Mouse (Mus musculus) right cerebral cortex, postnatal 25 days (tissue): ENCODE measurements around the gene Rfc4.

Source experiments
- DNase-seq: peaks from one replicate; pipeline ENCODE4 v3.0.0; 2022

Gene Rfc4

DNA sequence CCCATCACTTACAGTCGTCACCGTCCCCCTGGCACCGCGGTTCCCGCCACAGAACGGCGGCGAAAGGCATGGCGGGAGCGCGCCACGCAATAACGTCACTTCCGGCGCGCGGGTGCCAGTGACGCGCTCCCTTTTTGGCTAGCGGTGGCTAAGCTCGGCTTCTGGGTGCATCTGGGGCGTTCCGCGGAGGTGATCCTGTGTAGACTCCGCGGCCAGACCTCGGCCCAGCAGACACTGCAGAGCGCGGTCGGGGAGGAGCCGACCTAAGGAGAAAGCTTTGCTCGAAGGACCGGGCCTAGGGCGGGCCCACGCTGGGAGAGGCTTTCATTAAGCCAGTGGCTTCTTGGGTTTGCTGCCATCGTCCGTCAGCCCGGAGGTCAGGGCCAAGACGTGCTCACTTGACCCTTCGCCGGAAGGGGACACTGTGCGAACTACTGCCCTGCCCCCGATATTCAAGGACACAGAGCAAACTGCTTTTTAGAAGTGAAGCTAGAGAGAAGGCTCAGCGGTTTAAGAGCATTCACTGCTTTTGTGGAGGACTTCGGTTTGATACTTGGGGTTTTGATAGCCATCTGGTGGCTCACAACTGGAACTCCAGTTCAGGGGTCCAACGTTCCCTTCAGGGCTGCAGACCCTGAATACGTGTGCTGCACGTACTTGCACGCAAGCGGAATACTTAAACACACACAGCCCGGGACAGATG lies at the start of gene Rfc4:
TSS of gene Rfc4 (minus strand) at position 65 of the 703 bp plus-strand sequence.
- DNase-seq, result peak; percentile 95

DNA sequence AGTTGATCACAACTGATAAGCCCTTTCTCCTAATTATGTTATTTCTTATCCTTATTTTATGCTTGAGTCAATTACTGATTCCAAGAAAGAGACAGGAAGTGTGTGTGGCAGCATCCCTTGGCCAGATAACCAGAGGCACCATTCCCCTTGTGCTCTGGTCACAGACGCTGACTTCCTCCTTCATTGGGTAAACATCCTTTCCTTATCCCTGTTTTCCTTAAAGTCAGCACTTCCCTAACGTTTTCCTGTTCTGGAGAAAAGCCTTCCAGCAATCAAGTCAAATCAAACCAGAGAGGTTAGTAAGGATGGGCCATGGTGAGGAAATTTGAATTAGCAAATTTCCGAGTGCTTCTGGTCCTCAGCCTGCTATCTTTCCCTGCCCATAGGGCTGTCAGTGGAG lies 48.4 kb upstream of the Rfc4 start:
- no peak for DNase-seq

DNA sequence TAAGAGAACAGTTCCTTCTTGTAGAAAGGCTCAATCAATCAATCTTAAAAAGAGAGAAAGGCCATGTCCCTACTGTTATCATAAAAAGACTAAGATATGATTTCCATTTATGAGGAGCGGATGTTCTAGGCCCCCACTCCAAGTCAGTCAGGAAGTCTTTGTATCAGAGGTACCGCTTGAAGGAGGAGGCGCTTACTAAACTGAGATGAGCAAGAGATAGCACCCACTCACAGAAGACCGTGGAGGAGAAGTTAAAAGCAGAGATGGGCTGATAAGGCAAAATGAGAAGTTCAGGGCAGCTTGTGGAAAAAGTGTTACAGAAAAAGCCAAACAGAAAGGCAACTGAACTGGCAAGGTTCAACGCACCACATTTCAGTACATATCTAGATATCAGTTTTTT lies 47.3 kb upstream of the Rfc4 start:
- DNase-seq, result no peak

DNA sequence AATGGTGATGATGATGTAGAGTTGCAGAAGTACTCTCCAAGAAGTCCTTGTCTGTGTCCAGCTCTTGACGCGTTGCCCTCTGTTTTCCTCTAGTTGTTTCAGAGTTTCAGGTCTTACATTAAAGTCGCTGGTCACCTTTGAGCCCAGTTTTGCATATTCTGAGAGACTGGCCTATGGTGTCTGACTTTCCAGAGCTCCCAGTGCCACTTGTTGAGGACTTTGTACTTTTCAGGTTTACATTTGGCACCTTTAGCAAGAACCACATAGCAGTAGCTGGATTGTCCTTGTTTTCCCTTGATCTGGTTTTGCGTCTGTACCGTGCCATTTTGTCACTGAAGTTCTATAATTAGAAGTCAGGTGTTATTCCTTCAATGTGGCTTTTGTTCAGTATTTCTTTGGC lies 46.4 kb upstream of the Rfc4 start:
- DNase-seq, result no peak

DNA sequence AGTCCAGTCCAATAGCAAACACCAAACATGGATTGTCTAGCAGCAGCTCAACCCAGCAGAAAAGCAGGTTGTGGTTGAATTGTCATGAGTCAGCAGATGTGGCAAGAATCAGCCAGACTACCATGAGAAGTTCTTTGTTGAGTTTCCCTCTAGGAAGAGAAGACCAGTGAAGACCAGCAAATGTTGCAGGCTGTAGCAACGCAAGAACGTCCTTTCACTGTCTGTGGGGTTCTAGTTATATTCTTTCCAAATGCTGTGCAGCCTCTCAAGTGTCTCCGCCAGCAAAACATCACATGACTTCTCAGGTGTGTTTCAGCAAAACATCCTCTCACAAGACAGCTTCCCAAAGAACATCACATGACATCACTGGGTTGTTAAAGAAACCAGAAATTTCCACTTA lies 43.3 kb upstream of the Rfc4 start:
- DNase-seq, result no peak

DNA sequence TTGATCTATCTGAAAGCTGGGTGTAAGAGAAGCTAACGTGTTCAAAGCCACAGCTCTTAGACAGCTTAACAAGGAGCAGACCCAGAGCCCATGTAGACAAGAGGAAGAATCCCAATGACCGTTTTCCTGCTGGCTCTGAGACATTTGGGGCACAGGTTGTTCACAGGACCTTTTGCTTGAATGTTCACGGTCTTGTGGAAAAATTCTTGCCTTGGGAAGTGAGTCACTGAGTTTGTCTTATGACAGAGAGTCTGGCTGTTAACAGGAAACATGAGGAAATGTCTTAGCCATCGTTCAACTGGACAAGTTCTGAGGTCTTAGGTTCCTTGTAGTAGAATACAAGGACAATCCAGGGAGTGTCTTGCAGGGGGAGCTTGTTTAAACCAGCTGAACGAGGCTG lies 39.5 kb upstream of the Rfc4 start:
- DNase-seq, result no peak

DNA sequence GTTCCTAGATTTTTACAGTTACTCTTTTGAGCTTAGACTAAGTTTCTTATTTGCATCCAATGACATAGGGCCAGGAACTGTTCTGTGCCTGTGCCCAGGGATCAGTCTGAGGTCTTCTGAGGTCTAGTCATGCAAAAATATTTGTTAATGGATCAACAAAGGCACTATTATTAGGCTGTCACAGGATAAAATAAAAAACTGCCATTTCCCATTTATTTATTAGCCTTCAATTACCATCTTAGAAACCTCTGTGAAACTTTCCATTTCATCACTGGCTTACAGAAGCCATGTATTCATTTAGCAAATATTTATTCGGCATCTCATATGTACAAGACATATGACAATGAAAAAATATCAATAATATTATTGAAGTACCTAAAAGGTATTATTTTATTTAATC lies 39.1 kb upstream of the Rfc4 start:
- no peak for DNase-seq

DNA sequence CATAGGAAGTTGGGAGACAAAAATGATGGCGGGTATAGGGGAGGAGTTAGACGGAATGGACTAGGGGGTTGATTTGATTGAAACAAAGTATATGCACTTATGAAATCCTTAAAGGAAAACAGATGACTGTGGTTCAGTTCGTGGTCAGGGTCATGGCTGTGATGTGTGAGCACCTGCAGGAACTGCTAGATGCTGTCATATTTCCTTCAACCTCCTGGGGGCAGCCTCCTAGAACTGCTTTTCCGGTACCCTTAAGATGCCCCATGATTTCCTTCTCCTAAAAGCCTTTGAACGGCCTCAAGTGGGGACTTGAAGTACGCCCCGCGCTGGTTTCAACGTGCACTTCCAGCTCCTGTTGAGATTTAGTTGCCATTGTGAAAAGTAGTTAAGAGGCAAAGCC lies 37.9 kb upstream of the Rfc4 start:
- DNase-seq, result no peak

DNA sequence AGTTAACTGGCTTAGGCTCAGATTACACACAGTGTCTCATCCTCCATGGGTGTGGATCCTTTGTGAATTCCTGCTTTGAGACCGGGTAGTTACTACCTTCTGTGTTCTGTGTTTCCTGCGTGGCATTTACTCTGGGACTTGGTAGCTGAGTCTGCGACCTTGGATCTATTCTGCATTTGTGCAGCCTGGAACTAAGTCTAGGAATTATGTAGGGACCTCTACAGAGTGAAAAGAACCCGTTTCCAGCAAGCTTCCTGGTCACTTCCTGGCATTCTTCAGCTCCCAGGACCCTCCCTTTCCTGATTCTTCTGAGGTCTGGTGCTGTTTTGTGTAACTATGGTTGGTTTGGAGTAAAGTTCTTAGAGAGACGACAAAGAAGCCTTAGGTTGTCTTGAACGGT lies 36.9 kb upstream of the Rfc4 start:
- DNase-seq, result no peak

DNA sequence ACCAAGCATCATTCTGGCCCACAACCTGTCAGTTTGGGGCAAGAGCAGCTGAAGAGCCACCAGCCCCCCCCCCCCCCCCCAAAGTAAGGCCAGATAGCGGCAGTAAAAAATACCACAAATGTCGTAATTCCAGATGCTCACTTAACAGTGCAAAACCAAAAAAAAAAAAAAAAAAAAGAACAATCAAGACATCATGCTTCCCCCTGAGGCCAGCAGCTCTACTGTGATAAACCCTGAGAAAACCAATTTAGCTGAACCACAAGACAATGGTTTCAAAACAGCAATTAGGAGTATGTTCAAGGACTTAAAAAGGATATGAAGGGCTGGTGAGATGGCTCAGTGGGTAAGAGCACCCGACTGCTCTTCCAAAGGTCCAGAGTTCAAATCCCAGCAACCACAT lies 34.6 kb upstream of the Rfc4 start:
- DNase-seq, result no peak

DNA sequence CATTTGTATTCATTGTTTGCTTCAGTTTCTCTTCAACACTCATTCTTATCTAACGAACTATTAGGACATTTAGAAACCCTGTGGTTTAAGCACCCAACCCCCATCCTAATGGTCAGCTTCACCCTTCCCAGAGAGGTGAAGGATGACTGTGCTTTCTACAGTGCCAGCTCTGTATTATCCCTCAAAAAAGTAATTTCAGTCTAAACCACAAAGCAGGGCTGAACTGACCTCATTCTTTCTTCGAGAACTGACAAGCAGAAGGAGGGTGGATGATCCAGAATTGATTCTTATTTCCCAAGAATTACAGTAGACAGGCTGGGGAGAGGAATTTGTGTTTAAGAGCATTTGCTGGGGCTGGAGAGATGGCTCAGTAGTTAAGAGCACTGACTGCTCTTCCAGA lies 32.2 kb upstream of the Rfc4 start:
- DNase-seq, result no peak

DNA sequence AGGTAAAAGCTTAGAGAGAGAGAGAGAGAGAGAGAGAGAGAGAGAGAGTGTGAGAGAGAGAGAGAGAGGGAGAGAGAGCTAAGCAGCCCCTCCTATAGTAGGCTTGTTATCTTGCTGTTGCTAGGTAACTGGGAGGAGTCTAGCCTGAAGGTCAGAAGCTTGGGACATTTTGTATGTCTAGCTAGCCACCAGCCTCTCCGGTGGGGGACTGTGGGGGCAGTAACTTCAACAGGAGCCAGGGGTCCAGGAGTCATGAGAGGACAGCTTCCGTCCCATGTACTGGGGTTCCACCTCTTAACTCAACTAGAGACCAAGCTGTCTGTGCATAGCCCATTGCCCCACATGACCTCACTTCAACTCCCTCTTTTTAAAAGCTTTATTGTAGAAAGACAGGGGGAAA lies 31.4 kb upstream of the Rfc4 start:
- DNase-seq, result no peak

DNA sequence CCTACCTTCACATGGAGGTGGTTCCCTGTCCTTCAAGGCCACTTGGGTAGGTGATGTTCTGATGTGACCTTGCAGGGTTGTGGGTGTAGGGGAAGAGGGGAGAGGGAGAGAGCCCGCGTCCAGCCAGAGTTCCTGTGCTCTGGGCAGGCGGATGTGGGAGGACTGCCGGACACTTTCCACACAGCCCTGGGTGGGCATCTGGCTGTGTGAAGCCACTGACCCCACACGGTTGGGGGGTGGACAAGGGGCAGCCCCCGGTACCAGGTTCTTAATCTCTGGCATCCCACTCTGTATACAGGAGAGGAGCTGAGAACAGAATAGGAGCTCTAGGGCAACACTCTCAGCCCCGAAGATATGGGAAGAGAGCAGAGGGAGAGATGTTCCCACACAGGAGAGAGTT lies 30.8 kb upstream of the Rfc4 start:
- no peak for DNase-seq

DNA sequence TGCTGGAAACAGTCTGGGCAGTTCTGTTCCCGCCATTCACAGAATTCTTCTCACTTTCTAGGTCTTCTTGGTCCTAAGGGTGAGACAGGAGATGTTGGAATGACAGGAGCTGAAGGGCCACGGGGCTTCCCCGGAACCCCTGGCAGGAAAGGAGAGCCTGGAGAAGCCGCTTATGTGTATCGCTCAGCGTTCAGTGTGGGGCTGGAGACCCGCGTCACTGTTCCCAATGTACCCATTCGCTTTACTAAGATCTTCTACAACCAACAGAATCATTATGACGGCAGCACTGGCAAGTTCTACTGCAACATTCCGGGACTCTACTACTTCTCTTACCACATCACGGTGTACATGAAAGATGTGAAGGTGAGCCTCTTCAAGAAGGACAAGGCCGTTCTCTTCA lies 29.5 kb upstream of the Rfc4 start:
- no peak for DNase-seq

DNA sequence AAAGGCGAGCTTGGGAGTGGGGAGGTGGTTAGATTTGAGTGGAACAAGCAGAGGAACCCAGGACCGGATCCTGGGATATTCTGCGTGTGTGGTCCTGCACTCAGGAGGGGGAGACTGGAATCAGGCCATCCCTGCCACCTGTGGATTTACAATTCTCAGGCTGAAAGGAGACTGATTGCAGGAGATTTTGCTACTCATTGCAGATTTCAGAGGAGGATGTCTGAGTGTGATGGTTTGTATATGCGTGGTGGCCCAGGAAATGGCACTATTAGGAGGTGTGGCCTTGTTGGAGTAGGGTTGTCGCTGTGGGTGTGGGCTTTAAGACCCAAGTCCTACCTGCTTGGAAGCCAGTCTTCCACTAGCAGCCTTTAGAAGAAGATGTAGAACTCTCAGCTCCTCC lies 26.7 kb upstream of the Rfc4 start:
- no peak for DNase-seq

DNA sequence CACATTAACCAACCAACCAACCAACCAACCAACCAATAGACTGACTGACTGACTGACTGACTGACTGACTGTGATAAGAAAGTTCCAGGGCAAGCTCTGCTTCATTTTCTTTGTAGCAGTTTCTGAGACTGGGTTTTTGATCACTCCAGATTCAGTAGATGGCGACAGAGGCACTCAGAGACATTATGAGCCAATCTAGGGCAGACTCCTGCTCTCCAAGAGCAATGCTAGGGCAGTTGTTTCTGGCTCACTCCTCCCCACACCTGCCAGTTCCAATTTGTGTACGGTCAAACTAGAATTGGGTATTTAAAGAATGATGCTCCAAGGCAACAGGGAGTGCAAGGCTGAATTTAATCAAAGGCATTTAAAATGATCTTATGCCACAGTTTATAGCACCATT lies 23.9 kb upstream of the Rfc4 start:
- DNase-seq, result no peak

DNA sequence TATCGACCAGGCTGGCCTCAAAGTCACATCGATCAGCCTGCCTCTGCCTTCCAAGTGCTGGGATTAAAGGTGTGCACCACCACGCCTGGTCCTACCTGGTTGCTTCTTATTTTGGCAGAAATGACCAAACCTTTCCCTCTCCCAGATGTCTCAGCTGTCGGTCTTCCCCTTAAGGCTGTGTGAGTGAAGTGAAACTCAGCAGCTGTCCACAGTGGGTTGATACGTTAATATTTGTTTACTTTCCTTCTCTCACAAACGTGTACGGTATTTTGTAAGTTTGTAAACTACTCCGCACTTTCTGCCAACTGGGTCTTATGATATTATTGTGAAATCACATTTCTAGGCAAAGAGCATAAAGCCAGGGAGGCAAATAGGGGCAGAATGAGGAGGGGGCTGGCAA lies 21.9 kb upstream of the Rfc4 start:
- no peak for DNase-seq

DNA sequence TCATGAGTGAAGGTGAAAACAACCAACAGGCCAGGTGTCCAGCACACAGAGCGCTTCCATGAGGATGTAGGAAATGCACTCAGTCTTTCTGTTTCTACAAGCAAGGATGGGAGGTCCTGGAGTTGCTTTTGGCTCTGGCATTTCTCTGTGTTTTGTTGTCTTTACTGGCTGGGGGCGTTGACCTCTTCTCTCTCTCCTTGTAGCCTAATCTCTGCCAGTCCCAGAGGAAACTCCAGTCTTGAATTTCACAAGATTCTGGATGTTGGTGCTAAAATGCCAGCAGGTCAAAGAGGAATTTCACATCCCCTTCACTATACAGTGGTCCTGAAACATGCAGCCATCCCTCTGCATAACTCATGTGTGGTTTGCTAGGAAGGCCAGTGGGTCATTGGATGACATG lies 21.4 kb upstream of the Rfc4 start:
- DNase-seq, result no peak

DNA sequence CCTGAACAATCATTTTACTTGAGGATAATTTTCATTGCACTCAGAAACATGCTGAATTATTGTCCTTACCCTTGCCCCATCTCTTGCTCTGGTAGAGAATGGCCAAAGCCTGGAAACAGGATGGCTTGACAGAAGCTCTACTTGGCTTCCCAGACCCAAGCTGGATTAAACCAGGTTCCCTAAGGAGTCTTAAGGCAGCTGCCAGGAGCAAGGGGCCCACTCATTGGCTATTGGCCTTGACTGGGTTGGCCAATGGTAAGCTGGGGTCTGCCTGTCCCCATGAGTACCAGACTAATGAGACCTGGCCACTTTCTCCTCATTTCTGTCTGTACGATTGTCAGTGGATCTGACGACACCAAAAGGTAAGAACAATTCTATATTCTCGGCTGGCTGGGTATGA lies 18.7 kb upstream of the Rfc4 start, which contains the start of gene Adipoq:
TSS of gene Adipoq (plus strand) at position 257 of the 400 bp plus-strand sequence.
- no peak for DNase-seq

DNA sequence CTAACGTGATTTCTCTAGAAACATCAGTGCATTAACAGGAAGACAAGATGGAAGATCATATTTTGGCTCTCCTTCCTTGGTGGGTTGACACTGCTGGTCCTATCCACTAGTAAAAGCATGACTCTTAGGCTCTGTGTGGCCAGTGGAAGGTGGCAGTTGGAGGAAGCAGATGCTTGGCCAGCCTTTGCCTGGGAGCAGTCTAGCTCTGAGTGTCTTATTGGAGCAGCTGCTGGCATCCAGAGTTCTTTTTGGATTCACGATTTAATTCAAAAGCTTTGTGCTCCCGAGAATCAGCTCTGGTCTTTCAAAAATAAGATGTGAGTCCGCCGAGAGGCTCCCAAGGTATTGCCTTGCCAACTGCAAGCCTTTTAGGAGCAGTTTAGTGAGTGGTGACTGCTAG lies 17.7 kb upstream of the Rfc4 start:
- no peak for DNase-seq

DNA sequence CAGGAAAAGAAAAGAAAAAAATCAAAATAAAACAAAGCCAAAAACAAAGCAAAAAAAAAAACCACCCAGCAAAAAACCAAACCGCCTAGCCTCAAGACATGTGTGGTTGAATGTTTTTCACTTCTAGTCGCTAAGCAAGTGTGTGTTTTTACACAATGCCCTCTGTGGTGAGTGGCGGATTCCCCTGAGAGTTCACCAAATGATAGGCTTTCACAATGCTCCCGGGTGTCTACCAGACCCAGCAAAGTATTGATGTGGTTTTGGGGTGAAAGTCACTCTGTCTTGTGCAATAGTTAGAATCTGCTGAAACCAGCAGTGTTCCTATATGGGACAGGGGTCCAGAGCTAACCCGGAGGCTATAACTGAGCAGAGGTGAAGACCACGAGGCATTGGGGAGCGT lies 16.8 kb upstream of the Rfc4 start:
- no peak for DNase-seq

DNA sequence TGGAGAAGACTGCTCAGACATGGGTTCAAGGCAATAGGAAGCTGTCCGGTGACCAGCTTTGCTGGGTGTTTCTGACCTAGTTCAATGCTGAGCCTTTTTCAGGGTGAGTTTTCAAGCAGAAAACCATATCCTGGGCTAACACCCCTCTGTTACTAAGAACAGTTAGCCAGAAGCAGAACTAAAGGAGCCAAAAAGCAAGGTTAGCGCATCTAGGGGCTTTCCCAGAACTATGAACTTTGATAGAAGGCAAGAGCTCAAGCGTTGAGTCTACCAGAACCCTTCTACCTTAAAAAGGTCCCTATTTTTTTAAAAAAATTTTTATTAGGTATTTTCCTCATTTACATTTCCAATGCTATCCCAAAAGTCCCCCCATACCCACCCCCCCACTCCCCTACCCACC lies 13.4 kb upstream of the Rfc4 start:
- no peak for DNase-seq

DNA sequence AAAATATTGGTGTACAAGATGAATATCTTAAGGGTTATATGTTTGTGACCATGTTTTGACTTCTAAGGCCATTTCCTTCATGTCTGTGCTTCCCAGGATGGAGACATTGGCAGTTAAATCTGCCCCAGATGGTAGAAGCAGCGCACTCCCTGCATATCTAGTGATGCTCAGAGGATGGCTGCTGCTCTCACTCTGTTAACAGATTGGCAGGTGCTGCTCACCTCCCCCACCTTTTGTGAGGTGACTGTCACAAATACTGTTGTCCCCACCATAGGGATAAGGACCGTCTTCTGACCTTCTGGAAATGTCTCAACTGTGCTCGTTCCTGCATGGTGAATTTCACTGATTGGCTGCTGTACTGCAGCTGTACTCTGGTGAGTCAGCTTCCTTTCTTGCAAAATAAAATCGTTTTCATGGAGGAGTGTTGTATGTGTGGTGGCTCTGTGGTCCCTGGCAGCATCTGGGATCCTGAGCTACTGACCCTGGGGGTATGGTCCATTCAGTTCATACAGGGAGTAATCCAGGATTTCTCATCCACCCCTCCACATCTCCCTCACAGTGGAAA lies 9.0 kb upstream of the Rfc4 start:
- DNase-seq, result no peak

DNA sequence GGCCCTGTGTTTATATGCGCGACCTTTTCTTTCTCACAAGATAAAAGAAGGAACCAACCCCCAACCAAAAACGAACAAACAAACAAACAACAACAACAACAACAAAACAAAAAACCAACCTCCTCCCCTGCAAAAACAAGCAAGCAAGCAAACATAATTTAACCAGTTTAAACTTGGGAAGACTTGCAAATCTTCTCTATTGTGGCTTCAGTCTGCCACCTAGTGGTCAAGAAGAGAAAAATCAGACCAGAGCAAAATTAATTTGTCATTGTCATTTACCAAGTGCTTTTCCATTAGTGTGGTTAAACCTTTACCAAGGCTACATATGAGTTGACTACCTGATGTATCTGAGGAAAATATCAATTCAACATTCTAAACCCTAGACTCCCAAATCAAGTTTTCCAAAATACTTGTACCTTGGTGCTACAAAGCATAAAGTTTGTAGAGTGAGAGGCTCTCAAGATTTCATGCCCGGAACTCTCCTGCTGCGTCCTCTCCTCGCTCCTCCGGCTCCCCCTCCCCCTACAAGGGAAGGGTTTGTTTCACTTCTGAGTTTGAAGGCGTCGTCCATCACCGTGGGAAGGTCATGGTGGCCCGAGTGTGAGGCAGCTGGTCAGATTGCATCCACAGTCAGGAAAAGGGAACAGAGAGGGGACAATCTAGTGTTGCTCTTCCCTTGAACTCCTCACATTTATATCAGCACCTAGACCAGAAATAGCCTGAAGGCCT lies 8.0 kb upstream of the Rfc4 start:
- DNase-seq, result no peak

DNA sequence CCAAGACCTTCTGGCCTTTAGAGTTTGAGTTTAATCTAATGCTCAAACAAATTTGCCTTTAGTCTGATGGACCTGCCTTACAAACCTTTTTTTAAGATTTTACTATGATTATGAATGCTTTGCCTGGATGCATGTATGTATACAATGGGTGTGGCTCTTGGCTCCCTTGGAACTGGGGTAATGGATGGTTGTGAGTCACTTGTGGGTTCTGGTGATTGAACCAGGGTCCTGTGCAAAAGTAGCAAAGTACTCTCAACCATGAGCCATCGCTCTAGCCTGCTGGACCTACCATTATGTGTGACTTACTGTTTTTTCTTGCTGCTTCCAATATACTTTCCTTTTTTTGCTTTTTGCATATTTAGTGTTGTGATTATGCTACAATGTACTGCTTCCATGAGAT lies 4.8 kb upstream of the Rfc4 start:
- DNase-seq, result no peak
